17 mouse cellular contexts compared by ENCODE assay signal in the genomic region with DNA sequence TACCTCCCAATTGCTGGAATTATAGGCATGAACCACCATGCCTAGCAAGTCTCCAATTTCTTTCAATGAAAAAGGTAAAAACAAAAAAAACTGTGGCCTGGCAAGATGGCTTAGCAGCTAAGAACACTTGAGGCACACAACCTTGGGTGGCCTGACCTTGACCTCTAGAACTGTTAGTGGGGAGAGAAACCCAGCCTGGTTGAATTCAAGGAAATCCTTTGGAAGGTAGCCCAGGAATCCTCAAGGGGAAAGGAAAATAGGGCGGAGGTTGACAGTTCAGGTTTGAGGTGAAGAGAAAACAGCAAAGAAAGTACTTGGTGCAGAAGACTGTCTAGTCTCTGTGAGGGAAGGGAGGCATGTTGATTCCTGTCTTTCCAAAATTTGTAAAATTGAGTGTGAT. TPM values are rescaled to one million over a fixed set of nuclear protein-coding genes. Genes with fewer than 3 reads are reported as not detected.
A peak's percentile ranks its signal among the peaks of the same experiment; 100 is the strongest.
DNase-seq lines count a peak whose midpoint lies in the region; ATAC-seq and TF ChIP-seq lines count a peak whose summit lies in the region.
"Had no signal": no experiment of that assay in that cellular context is flagged by ENCODE, and none has a peak within 500 bp of the region (broad histone marks: within the 10 kb centered on the region; RNA-seq: fewer than 3 reads in every experiment).

No protein-coding gene starts in this region.

- peaks cover 16% of the 10 kb centered on the region for H3K4me1 ChIP-seq in liver, adult 2 months (ENCODE audit: control insufficient read depth, insufficient read depth, low read length)
- H3K4me1 ChIP-seq in liver, postnatal 0 days (ENCODE audit: insufficient read depth) = peaks cover 15% of the 10 kb centered on the region
- H3K4me1 ChIP-seq in heart, postnatal 0 days (ENCODE audit: control insufficient read depth, insufficient read depth) = peaks cover 21% of the 10 kb centered on the region
- H3K4me1 ChIP-seq in forebrain, embryonic 14.5 days (ENCODE audit: control insufficient read depth, insufficient read depth, low read length) = peaks cover 3% of the 10 kb centered on the region; the same call in 1 of the 2 replicates
- H3K4me1 ChIP-seq: midbrain, embryonic 13.5 days had no signal

- peaks cover 25% of the 10 kb centered on the region for H3K36me3 ChIP-seq in liver, adult 2 months (ENCODE audit: control insufficient read depth, insufficient read depth, low read length)
- H3K36me3 ChIP-seq in liver, postnatal 0 days (replicated peaks; ENCODE audit: insufficient read depth, low read length) = peaks cover 12% of the 10 kb centered on the region
- peaks cover 21% of the 10 kb centered on the region for H3K36me3 ChIP-seq in heart, postnatal 0 days (replicated peaks; ENCODE audit: control insufficient read depth, insufficient read depth, low read length)
- H3K36me3 ChIP-seq in forebrain, embryonic 14.5 days (ENCODE audit: control insufficient read depth, insufficient read depth, low read length) = peaks cover 26% of the 10 kb centered on the region

- H3K27me3 ChIP-seq in liver, adult 2 months (ENCODE audit: control insufficient read depth, insufficient read depth, low read length) = no peaks in the 10 kb centered on the region
- H3K27me3 ChIP-seq in liver, postnatal 0 days (ENCODE audit: insufficient read depth, low read length) = no peaks in the 10 kb centered on the region
- H3K27me3 ChIP-seq in heart, postnatal 0 days (ENCODE audit: control insufficient read depth, insufficient read depth, low read length) = no peaks in the 10 kb centered on the region
- H3K27me3 ChIP-seq in forebrain, embryonic 14.5 days (replicated peaks; ENCODE audit: control insufficient read depth, insufficient read depth, low read length) = no peaks in the 10 kb centered on the region
- H3K27me3 ChIP-seq: embryonic facial prominence, embryonic 12.5 days; heart, embryonic 13.5 days; liver, embryonic 12.5 days; midbrain, embryonic 13.5 days had no signal

- no peak overlapping the region for H3K4me2 ChIP-seq in liver, postnatal 0 days (ENCODE audit: low read depth, low read length)
- H3K4me2 ChIP-seq in heart, postnatal 0 days (ENCODE audit: low read depth, low read length) = no peak overlapping the region
- H3K4me2 ChIP-seq in forebrain, embryonic 14.5 days (ENCODE audit: low read length) = no peak overlapping the region
- H3K4me2 ChIP-seq: embryonic facial prominence, embryonic 12.5 days; heart, embryonic 13.5 days; liver, embryonic 12.5 days; midbrain, embryonic 13.5 days had no signal

- no peak for TF ChIP-seq CTCF in liver, adult 2 months (IDR thresholded peaks at IDR 0.05; ENCODE audit: low read depth, low read length)
- TF ChIP-seq CTCF in liver, postnatal 0 days (IDR thresholded peaks at IDR 0.05; ENCODE audit: low read depth) = no peak
- no peak for TF ChIP-seq CTCF in heart, postnatal 0 days (IDR thresholded peaks at IDR 0.05; ENCODE audit: low read depth)

- 19% methylated on average over 1 of the region's 1 CpGs for WGBS in liver, adult 2 months
- WGBS in liver, postnatal 0 days (ENCODE audit: insufficient replicate concordance) = 76% methylated on average over 1 of the region's 1 CpGs
- WGBS in heart, postnatal 0 days = 43% methylated on average over 1 of the region's 1 CpGs
- 90% methylated on average over 1 of the region's 1 CpGs for WGBS in forebrain, embryonic 14.5 days

- peak overlapping the region; percentile 50 for H3K9ac ChIP-seq in liver, adult 2 months (ENCODE audit: low read depth, low read length)
- no peak overlapping the region for H3K9ac ChIP-seq in liver, postnatal 0 days (replicated peaks)
- H3K9ac ChIP-seq in heart, postnatal 0 days (replicated peaks; ENCODE audit: low read depth, low read length) = no peak overlapping the region
- H3K9ac ChIP-seq in forebrain, embryonic 14.5 days (ENCODE audit: low read length) = no peak overlapping the region
- H3K9ac ChIP-seq: embryonic facial prominence, embryonic 12.5 days; heart, embryonic 13.5 days; liver, embryonic 12.5 days; midbrain, embryonic 13.5 days had no signal

- no peak for ATAC-seq in liver, postnatal 0 days
- no peak for ATAC-seq in heart, postnatal 0 days (ENCODE audit: insufficient read depth, low read depth)
- no peak for ATAC-seq in forebrain, embryonic 14.5 days
- ATAC-seq in megakaryocyte, adult 5-6 weeks (ENCODE audit: poor library complexity, severe bottlenecking) = no peak
- ATAC-seq: hindbrain, embryonic 16.5 days; lung, postnatal 0 days; midbrain, embryonic 13.5 days had no signal

- peaks cover 8% of the 10 kb centered on the region; the same call in 1 of the 2 replicates for H3K79me2 ChIP-seq in liver, adult 2 months (ENCODE audit: control insufficient read depth, insufficient read depth, low read length)

- peak overlapping the region; percentile 87 for H3K27ac ChIP-seq in liver, adult 2 months (replicated peaks; ENCODE audit: insufficient read depth, low read depth, low read length)
- no peak overlapping the region for H3K27ac ChIP-seq in liver, postnatal 0 days (ENCODE audit: low read depth)
- peak overlapping the region; percentile 17 for H3K27ac ChIP-seq in heart, postnatal 0 days (ENCODE audit: low read depth)
- H3K27ac ChIP-seq in forebrain, embryonic 14.5 days (ENCODE audit: low read depth, low read length) = no peak overlapping the region
- H3K27ac ChIP-seq: embryonic facial prominence, embryonic 12.5 days; heart, embryonic 13.5 days; liver, embryonic 12.5 days; midbrain, embryonic 13.5 days had no signal

- DNase-seq in gastrocnemius, adult 18-20 months (ENCODE audit: low spot score) = peak; percentile 36
- no peak for DNase-seq in gastrocnemius, postnatal 36 days
- peak; percentile 63 for DNase-seq in liver, adult 2 months (ENCODE audit: extremely low read depth, low read depth, low spot score)
- no peak for DNase-seq in liver, postnatal 0 days
- no peak for DNase-seq in heart, postnatal 0 days (ENCODE audit: low spot score)
- DNase-seq in kidney, postnatal 36 days = peak; percentile 73 to 82
- no peak for DNase-seq in forebrain, embryonic 14.5 days (ENCODE audit: low spot score)
- DNase-seq: B cell, adult 2 months; right cerebral cortex, postnatal 25 days had no signal

- H3K9me3 ChIP-seq in liver, postnatal 0 days (ENCODE audit: low read length) = no peaks in the 10 kb centered on the region
- H3K9me3 ChIP-seq in heart, postnatal 0 days (replicated peaks; ENCODE audit: control insufficient read depth, low read length) = no peaks in the 10 kb centered on the region
- H3K9me3 ChIP-seq in forebrain, embryonic 14.5 days (replicated peaks; ENCODE audit: control insufficient read depth, low read length) = no peaks in the 10 kb centered on the region
- H3K9me3 ChIP-seq: embryonic facial prominence, embryonic 12.5 days; heart, embryonic 13.5 days; liver, embryonic 12.5 days; midbrain, embryonic 13.5 days had no signal

- intact Hi-C loops in gastrocnemius, postnatal 36 days (cut with DNase I) = no loop called here

- peak overlapping the region; percentile 74 for H3K4me3 ChIP-seq in liver, adult 2 months (ENCODE audit: insufficient read depth, low read depth, low read length)
- no peak overlapping the region for H3K4me3 ChIP-seq in liver, postnatal 0 days (ENCODE audit: low read depth, low read length)
- H3K4me3 ChIP-seq in heart, postnatal 0 days (ENCODE audit: low read depth, low read length) = no peak overlapping the region
- H3K4me3 ChIP-seq in forebrain, embryonic 14.5 days (ENCODE audit: low read depth, low read length) = no peak overlapping the region
- H3K4me3 ChIP-seq: embryonic facial prominence, embryonic 12.5 days; heart, embryonic 13.5 days; liver, embryonic 12.5 days; midbrain, embryonic 13.5 days had no signal

- no peak for TF ChIP-seq EP300 in liver, postnatal 0 days (IDR thresholded peaks at IDR 0.05; ENCODE audit: low read depth)
- TF ChIP-seq EP300 in heart, postnatal 0 days (IDR thresholded peaks at IDR 0.05; ENCODE audit: low read depth) = no peak

- TF ChIP-seq POLR2A in liver, adult 2 months (IDR thresholded peaks at IDR 0.05; ENCODE audit: extremely low read depth, insufficient read depth, low read length) = no peak

RNA-seq across cellular contexts. Expression of a gene that starts 3.1 kb away (rescaled TPM):
- 10 to 100 TPM; 15.3 to 19.5 TPM for total RNA-seq in gastrocnemius, adult 18-20 months (2021)
- 10 to 100 TPM; 15.4 to 23.9 TPM for total RNA-seq in gastrocnemius, postnatal 36 days (2021)
- 292 and 1,156 TPM in 2 replicates for total RNA-seq in liver, adult 2 months (2014; rRNA removed)
- 247 and 275 TPM in 2 replicates for polyA plus RNA-seq in liver, adult 2 months (2012; rRNA removed)
- 2.0 and 2.1 TPM in 2 replicates for polyA plus RNA-seq in liver, postnatal 0 days (2015; fragmentation: Nextera tagmentation; extraction: Ambion mirVana)
- 1.0 and 1.9 TPM in 2 replicates for total RNA-seq in heart, postnatal 0 days (2014; rRNA removed; ENCODE audit: low replicate concordance)
- 3.9 and 4.3 TPM in 2 replicates for polyA plus RNA-seq in heart, postnatal 0 days (2015; fragmentation: Nextera tagmentation; extraction: Ambion mirVana)
- 3.2 and 3.7 TPM in 2 replicates for polyA plus RNA-seq in forebrain, embryonic 14.5 days (2014; fragmentation: Nextera tagmentation; extraction: Ambion mirVana)
- not detected in 2 replicates for total RNA-seq in megakaryocyte, adult 5-6 weeks (2015)
- not detected in 2 replicates for total RNA-seq in megakaryocyte, adult 5-6 weeks (2017)
- polyA plus RNA-seq: G1E; liver, embryonic 12.5 days had no signal

RNA-seq across cellular contexts. Expression of a gene that starts 14.6 kb away (rescaled TPM):
- 100 to 1,000 TPM; 266 to 292 TPM for total RNA-seq in gastrocnemius, adult 18-20 months (2021)
- 100 to 1,000 TPM; 297 to 299 TPM for total RNA-seq in gastrocnemius, postnatal 36 days (2021)
- total RNA-seq in liver, adult 2 months (2014; rRNA removed) = 213 and 221 TPM in 2 replicates
- polyA plus RNA-seq in liver, adult 2 months (2012; rRNA removed) = 191 and 204 TPM in 2 replicates
- polyA plus RNA-seq in liver, postnatal 0 days (2015; fragmentation: Nextera tagmentation; extraction: Ambion mirVana) = 323 and 339 TPM in 2 replicates
- 797 and 949 TPM in 2 replicates for total RNA-seq in heart, postnatal 0 days (2014; rRNA removed; ENCODE audit: low replicate concordance)
- polyA plus RNA-seq in heart, postnatal 0 days (2015; fragmentation: Nextera tagmentation; extraction: Ambion mirVana) = 1,243 and 1,339 TPM in 2 replicates
- polyA plus RNA-seq in forebrain, embryonic 14.5 days (2014; fragmentation: Nextera tagmentation; extraction: Ambion mirVana) = 473 and 569 TPM in 2 replicates
- 128 and 155 TPM in 2 replicates for total RNA-seq in megakaryocyte, adult 5-6 weeks (2015)
- 225 and 237 TPM in 2 replicates for total RNA-seq in megakaryocyte, adult 5-6 weeks (2017)

RNA-seq across cellular contexts. Expression of a gene that starts 36.7 kb away (rescaled TPM):
- under 1 TPM in 1 of 2 experiments, not detected in 1; 0.14 TPM for total RNA-seq in gastrocnemius, adult 18-20 months (2021)
- not detected for total RNA-seq in gastrocnemius, postnatal 36 days (2021)
- 0.07 and 0.18 TPM in 2 replicates for total RNA-seq in liver, adult 2 months (2014; rRNA removed)
- 0.13 TPM in 1 of 2 replicates, not detected in the other for polyA plus RNA-seq in liver, adult 2 months (2012; rRNA removed)
- polyA plus RNA-seq in liver, postnatal 0 days (2015; fragmentation: Nextera tagmentation; extraction: Ambion mirVana) = 3.9 and 5.0 TPM in 2 replicates
- total RNA-seq in heart, postnatal 0 days (2014; rRNA removed; ENCODE audit: low replicate concordance) = not detected in 2 replicates
- 0.34 and 0.62 TPM in 2 replicates for polyA plus RNA-seq in heart, postnatal 0 days (2015; fragmentation: Nextera tagmentation; extraction: Ambion mirVana)
- polyA plus RNA-seq in forebrain, embryonic 14.5 days (2014; fragmentation: Nextera tagmentation; extraction: Ambion mirVana) = 1.4 and 1.8 TPM in 2 replicates
- 13.3 and 14.8 TPM in 2 replicates for total RNA-seq in megakaryocyte, adult 5-6 weeks (2015)
- 3.9 and 4.9 TPM in 2 replicates for total RNA-seq in megakaryocyte, adult 5-6 weeks (2017)
- polyA plus RNA-seq: G1E had no signal

RNA-seq across cellular contexts. Expression of a gene that starts 43.0 kb away (rescaled TPM):
- total RNA-seq in gastrocnemius, adult 18-20 months (2021) = 1 to 10 TPM; 3.2 to 3.5 TPM
- 1 to 10 TPM; 3.0 to 3.4 TPM for total RNA-seq in gastrocnemius, postnatal 36 days (2021)
- total RNA-seq in liver, adult 2 months (2014; rRNA removed) = 3.3 and 6.2 TPM in 2 replicates
- polyA plus RNA-seq in liver, adult 2 months (2012; rRNA removed) = 6.3 and 7.5 TPM in 2 replicates
- polyA plus RNA-seq in liver, postnatal 0 days (2015; fragmentation: Nextera tagmentation; extraction: Ambion mirVana) = 14.5 and 16.2 TPM in 2 replicates
- total RNA-seq in heart, postnatal 0 days (2014; rRNA removed; ENCODE audit: low replicate concordance) = 9.9 and 20.1 TPM in 2 replicates
- polyA plus RNA-seq in heart, postnatal 0 days (2015; fragmentation: Nextera tagmentation; extraction: Ambion mirVana) = 11.3 and 12.9 TPM in 2 replicates
- 15.3 and 18.7 TPM in 2 replicates for polyA plus RNA-seq in forebrain, embryonic 14.5 days (2014; fragmentation: Nextera tagmentation; extraction: Ambion mirVana)
- 40.5 and 45.2 TPM in 2 replicates for total RNA-seq in megakaryocyte, adult 5-6 weeks (2015)
- total RNA-seq in megakaryocyte, adult 5-6 weeks (2017) = 29.9 and 41.7 TPM in 2 replicates

Comparison
In these comparisons a context has a peak if more than half of its experiments do, and no peak if none do; other contexts are left out.
1. DNase-seq: peak in gastrocnemius, adult 18-20 months (single experiment), liver, adult 2 months (single experiment) and kidney, postnatal 36 days (2 of 2); none in gastrocnemius, postnatal 36 days (0 of 2), liver, postnatal 0 days (single experiment), heart, postnatal 0 days (single experiment) and forebrain, embryonic 14.5 days (single experiment).
2. H3K27ac ChIP-seq: peak in liver, adult 2 months (single experiment) and heart, postnatal 0 days (single experiment); none in liver, postnatal 0 days (single experiment) and forebrain, embryonic 14.5 days (single experiment).
3. RNA of a gene that starts 3.1 kb away (total RNA-seq): 292 to 1,156 TPM in liver, adult 2 months; 15.4 to 23.9 TPM in gastrocnemius, postnatal 36 days, 15.3 to 19.5 TPM in gastrocnemius, adult 18-20 months, 1.0 to 1.9 TPM in heart, postnatal 0 days and not detected in megakaryocyte, adult 5-6 weeks; every median in the first group is over 10 times any median in the second.